ENCODE assay signal across 16 mouse cellular contexts in genomic region chr4:23921520-23921919, GRCm38 (mm10).
"Had no signal": no experiment of that assay in that cellular context is flagged by ENCODE, and none has a peak within 500 bp of the region (broad histone marks: within the 10 kb centered on the region; RNA-seq: fewer than 3 reads in every experiment).

No protein-coding gene starts in this region.

- H3K4me3 ChIP-seq: limb, embryonic 12.5 days; limb, embryonic 15.5 days; midbrain, embryonic 13.5 days had no signal

- H3K4me1 ChIP-seq: limb, embryonic 12.5 days; limb, embryonic 15.5 days; midbrain, embryonic 13.5 days had no signal

- H3K9ac ChIP-seq: limb, embryonic 12.5 days; limb, embryonic 15.5 days; liver, embryonic 14.5 days; liver, postnatal 0 days; lung, embryonic 14.5 days; midbrain, embryonic 13.5 days had no signal

- H3K27me3 ChIP-seq: limb, embryonic 12.5 days; limb, embryonic 15.5 days; midbrain, embryonic 13.5 days had no signal

- H3K36me3 ChIP-seq: limb, embryonic 12.5 days; limb, embryonic 15.5 days; midbrain, embryonic 13.5 days had no signal

- H3K9me3 ChIP-seq: limb, embryonic 12.5 days; limb, embryonic 15.5 days; midbrain, embryonic 13.5 days had no signal

- H3K27ac ChIP-seq: kidney, postnatal 0 days; limb, embryonic 12.5 days; limb, embryonic 15.5 days; liver, embryonic 14.5 days; macrophage; midbrain, embryonic 13.5 days had no signal

- ATAC-seq: liver, postnatal 0 days; lung, postnatal 0 days; midbrain, embryonic 13.5 days; midbrain, embryonic 16.5 days had no signal

- DNase-seq: kidney, adult 2 months; kidney, postnatal 25 days; left cerebral cortex, postnatal 4 days; liver, postnatal 0 days; lung, embryonic 14.5 days; thymus, adult 2 months; thymus, postnatal 25 days had no signal

- H3K4me2 ChIP-seq: limb, embryonic 12.5 days; limb, embryonic 15.5 days; liver, embryonic 11.5 days; lung, embryonic 14.5 days; midbrain, embryonic 13.5 days had no signal
